Mouse (Mus musculus) CH12.LX (cell line): ENCODE measurements around the gene Hoxa13.

Experiments
- CTCF ChIP-seq, 2 experiments: IDR thresholded peaks in 1 of 2; conservative IDR thresholded peaks in 1 of 2; 2 replicates each; pipeline ENCODE4 v1.5.1; 2011 to 2012; ENCODE audit warnings: low read depth in 2 of 2, low read length in 2 of 2, improper control_type of control experiment in 1 of 2, inconsistent platforms in 1 of 2, mild to moderate bottlenecking in 1 of 2, moderate library complexity in 1 of 2
- E2F4 ChIP-seq: IDR thresholded peaks from 2 replicates; pipeline ENCODE4 v1.6.1; 2011; ENCODE audit warnings: low read depth, low read length, improper control_type of control experiment; ENCODE audit not compliant: insufficient replicate concordance
- EP300 ChIP-seq: IDR thresholded peaks from 2 replicates; pipeline ENCODE4 v1.6.1; 2011; ENCODE audit warnings: low read length, improper control_type of control experiment
- GABPA ChIP-seq: IDR thresholded peaks from 2 replicates; pipeline ENCODE4 v1.6.1; 2012; ENCODE audit warnings: low read depth, low read length, improper control_type of control experiment, inconsistent platforms; ENCODE audit not compliant: insufficient replicate concordance
- JUND ChIP-seq: conservative IDR thresholded peaks from 2 replicates; pipeline ENCODE4 v1.6.1; 2011; ENCODE audit warnings: low read depth, low read length, improper control_type of control experiment
- MAZ ChIP-seq: IDR thresholded peaks from 2 replicates; pipeline ENCODE4 v1.6.1; 2012; ENCODE audit warnings: low read depth, mild to moderate bottlenecking, inconsistent platforms, low read length, improper control_type of control experiment, moderate library complexity
- NELFE ChIP-seq: IDR thresholded peaks from 2 replicates; pipeline ENCODE4 v1.6.1; 2011; ENCODE audit warnings: low read depth, low read length, improper control_type of control experiment
- NRF1 ChIP-seq: IDR thresholded peaks from 2 replicates; pipeline ENCODE4 v1.6.1; 2014; ENCODE audit warnings: low read depth, mild to moderate bottlenecking, inconsistent platforms, low read length, improper control_type of control experiment, moderate library complexity
- POLR2A ChIP-seq: IDR thresholded peaks from 2 replicates; pipeline ENCODE4 v1.6.1; 2011; ENCODE audit warnings: low read depth, mild to moderate bottlenecking, improper control_type of control experiment, low read length
- TCF12 ChIP-seq: IDR thresholded peaks from 2 replicates; pipeline ENCODE4 v1.6.1; 2014; ENCODE audit warnings: low read depth, mild to moderate bottlenecking, inconsistent platforms, low read length, improper control_type of control experiment
- UBTF ChIP-seq: IDR thresholded peaks from 2 replicates; pipeline ENCODE4 v1.6.1; 2012; ENCODE audit warnings: low read depth, mild to moderate bottlenecking, inconsistent platforms, low read length, improper control_type of control experiment, moderate library complexity
- ZC3H11A ChIP-seq: IDR thresholded peaks from 2 replicates; pipeline ENCODE4 v1.6.1; 2012; ENCODE audit warnings: low read depth, mild to moderate bottlenecking, inconsistent platforms, low read length, improper control_type of control experiment

DNA sequence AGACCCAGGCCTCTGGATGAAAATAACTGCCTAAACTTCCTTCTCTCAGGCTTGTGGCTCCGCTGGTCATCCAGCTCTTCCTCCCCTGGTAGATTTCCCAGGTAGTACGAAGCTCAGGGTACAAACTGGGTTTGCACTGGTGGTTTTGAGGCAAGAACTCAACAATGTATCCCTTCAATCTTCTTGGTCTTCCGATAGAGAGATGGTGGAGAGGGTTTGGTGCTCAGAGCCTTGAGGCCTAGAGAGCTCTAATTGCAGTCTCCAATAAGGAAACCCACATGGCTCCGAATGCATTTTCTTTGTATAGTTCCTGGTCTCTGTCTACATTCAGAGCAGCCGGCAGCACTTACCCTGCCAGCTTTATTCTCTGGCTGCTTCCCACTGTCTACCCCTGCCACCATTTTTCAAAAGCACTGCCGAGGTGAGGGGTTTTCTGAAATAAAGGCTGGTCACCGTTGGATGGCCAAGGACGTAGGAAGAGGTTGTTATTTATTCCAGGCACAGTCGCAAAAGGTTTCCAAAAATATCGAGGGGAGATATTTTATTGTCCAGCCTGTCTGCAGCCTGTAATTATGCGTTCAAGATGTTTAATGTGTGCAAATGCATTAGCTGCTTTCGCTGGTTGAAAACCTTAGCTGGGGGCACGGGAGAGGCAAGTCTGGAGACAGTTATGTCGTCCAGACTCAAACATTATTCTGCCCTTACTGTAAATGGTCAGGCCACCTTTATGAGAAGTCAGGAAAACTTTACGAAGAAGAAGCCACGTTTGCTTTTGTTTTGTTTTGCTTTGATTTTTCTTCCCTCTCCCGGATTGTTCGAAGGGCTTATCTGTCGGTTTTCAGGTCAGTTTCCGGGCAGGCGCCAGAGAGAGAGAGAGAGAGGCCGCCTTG is 12.3 kb upstream of the Hoxa13 start:
- TF ChIP-seq POLR2A (no peak), TCF12 (no peak), UBTF (no peak), ZC3H11A (no peak), MAZ (no peak), CTCF (conservative IDR thresholded peaks at IDR 0.05 in 1 of 2, IDR thresholded peaks at IDR 0.05 in 1 of 2; ENCODE audit: low read depth in 2 of 2, low read length in 2 of 2) (no peak), E2F4 (no peak), GABPA (no peak), JUND (no peak), EP300 (no peak), NRF1 (no peak), NELFE (no peak)
